Mouse (Mus musculus) layer of hippocampus, adult 11-12 months (tissue): Measurements from ENCODE around the gene Rbks.
"Not testable (repeated sequence)": the region's sequence is repeated elsewhere in the genome, so short reads cannot be mapped to it uniquely, and the experiment has no call there.

Experiments used
- DNase-seq: peaks from one replicate; pipeline ENCODE4 v3.0.0; 2022; ENCODE audit warnings: low spot score

Rbks gene

DNA sequence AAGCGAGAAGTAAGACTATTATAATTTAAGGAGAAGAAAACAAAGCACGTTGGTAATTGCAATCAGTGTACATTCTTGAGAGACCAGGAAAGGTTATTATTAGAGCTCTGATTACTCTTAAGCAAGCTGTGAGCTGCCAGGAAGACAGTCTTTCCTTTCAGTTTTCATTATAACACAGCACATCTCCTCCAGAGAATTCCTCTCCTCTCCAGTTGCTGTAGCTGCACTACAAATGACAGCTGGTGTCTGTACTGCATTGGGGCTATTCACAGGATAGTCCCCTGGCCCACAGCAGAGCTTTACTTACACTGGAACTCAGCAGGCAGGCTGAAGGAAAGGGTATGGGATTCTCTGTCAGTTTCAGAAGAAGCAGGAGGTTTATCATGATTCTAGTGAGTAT, 24.0 kb downstream of the Rbks start:
- no peak for DNase-seq

DNA sequence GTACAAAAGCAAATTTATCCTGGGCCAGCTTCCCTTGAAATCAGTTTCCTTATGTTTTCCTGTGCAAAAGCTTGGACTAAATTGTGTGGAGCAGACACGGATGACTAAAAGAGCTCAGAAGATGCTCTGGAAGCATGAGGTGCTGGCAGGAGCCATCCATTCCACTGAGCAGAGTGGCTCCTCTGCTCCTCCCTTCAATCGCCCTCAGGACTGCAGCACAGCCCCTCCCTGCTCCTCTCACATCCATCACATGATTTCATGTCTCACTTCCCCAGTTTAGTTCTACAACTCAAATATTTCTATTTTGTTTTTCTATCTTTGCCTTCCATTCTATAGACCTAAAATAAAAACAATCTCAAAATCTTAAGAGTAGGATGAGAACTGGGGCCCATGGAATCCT, 26.3 kb downstream of the Rbks start:
- DNase-seq, result no peak

DNA sequence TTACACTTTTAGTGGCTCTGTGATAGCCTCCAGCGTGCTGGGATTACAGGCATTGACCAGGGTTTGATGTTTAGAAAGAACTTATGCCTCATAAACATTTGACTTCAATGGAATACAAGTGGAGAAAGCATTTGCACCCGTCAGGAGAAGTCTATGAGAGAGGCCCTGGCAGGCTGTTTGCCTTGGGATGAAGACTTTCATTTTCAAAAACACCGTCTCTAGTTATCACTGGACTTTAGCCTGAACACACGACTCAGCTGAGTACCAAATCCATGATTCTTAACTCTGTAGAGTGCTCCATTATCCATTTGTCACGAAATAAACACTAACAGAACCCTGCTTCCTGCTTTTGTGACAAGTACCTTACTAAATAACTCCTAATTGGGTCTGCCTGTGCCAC, 27.4 kb downstream of the Rbks start:
- DNase-seq, result no peak

DNA sequence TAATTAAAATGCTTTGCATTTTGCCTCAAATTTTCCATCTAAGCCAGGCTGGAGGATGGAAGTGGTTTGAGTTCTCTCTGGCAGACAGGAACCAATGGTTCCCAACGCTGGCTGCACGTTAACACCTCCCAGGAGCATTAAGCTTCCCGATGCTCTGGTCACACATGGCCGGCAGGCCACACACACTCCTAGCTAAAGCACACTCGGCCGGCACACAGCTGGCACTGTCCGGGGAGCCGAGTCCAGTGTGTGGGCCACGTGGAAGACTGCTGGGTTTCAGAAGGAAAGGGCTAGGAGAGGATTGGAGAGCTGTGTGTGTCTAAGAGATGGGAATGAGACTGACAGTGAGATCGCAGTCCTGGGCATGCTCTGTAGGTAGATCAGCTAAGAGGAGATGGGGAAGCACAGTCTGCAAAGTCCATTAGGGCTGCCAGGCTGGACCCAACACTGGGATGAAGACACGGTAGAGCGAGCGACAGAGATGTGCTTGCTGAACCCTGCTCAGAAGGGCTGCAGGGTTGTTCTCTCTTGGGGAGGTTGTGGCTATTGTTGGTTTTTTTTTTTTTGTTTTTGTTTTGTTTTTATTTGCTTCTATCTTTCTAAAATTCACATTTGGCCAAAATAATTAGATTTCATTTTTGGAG, 29.0 kb downstream of the Rbks start:
- DNase-seq, result no peak

DNA sequence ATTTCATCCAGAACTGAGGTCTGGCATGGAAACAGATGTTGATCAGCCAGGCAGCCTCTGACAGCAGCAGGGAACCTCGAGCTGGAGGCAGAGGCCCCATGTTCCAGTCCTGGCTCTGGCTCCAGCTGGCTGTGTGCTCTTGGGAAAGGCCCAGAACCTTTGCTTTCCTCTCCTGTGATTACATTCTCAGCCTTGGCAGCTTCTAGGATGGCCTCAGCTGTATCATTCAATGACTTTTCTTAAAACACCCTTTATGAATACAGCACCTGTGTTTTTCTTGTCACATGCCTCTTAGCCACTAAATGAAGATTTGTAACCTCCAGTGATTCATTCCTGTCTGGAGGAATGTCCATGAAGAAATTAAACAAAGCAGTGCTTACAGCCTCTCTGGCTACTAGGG, 31.3 kb downstream of the Rbks start:
- DNase-seq, result no peak

DNA sequence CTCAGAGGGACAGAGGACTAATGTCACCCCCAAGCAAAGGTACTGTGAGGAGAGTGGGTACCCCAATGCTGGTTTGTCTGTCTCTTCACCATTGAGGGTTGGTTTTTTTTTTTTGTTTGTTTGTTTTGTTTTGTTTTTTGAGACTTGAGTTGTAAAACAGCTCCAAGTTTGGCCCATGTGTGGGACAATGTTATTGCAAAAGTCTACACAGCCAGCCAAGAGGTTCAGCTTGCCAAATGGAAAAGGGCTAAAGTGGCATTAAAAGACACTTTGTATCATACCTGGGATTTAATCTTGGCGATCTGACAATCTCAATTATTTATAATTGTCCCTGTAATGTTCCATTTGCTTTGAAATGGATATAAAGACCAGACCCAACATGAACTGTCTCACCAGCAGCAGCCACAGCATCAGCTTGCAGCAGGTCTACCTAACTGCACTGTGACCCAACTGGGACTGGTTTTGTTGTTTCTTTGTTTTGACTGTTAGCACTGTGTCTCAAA, 41.7 kb downstream of the Rbks start:
- no peak for DNase-seq

DNA sequence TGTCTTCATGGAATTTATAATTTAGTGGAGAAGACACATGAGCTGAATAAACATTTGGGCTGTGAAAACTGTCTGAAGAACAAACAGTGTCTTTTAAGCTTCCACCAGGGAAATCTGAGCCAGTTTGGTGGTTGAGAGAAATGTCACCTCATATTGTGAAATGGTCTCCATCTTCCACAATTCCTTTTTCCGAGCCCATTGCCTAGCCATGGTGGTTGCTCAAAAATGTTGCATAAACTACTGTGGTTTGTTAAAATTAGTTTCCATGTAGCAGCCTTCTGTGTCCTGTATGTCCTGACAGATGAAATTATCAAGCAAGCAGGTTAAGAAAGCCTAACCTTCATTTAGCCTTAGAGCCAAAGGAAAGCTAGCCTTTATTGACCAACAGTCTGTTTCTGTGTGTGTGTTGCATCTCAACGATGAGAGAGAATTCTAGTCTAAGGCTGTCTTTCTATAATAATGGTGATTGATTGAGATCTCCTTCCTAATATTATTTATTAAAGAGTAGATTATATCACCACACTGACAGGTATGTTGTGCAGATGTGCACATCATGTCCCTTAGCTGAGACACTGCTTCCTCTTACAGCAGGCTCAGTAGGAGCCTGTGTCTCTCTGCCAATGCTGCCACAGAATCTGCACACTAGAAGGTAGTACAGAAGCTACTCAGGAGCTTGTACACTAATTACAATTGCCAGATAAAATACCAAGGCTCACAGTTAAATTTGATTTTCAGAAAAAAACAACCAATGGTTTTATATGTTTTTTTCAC, 46.7 kb downstream of the Rbks start:
- DNase-seq, result no peak

DNA sequence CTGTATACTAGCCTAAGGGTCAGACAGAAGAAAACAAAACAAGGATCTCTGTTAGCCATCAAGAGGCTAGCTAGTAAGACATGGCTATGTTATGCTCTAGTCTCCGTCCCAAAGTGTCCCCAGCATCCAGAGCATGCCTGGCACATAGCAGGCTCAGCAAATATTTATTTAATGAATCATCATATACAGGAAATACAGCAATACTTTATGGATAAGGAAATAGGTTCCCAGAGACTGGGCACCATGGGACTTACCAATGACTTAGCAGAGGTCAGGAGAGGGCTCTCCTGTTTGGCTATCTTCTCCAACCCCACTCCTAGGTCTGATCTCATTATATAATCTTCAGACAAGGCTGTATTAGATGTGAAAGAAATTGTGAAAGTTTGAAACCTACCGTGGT, 50.1 kb downstream of the Rbks start:
- no peak for DNase-seq

DNA sequence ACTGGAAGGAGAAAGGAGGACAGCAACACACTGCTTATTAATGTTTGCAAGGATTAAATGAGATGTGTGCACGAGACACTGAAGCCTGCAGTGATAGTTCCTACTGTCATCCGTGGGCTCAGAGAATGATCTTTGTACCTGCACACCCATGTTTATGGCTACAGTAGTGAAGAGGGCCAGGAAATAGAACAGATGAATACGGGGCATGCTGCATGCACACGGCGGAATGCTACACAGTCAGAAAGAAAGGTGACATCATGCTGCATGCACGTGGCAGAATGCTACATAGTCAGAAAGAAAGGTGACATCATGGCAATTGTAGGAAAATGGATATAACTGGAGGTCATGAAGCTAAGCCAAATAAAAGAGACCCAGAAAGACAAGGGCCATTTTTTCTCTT, 50.9 kb downstream of the Rbks start:
- no peak for DNase-seq

DNA sequence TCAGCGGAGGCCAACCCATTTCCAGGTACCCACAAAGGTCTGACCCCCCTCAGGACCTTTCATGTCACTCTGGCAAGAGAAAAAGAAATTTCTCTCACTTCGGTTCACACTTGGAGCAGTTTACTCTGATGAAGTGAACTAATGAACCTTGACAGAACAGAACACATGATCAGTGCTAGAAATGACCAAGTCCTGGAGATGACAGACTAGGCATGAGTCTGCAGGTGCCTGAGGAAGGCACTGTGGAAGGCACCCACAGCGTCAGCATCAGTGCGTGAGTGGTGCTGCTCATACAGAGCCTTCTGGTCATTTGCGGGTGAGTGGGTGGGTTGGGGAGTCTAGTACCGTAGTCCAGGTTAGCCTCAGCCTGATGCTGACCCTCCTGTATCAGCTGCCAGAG, 51.6 kb downstream of the Rbks start:
- no peak for DNase-seq

DNA sequence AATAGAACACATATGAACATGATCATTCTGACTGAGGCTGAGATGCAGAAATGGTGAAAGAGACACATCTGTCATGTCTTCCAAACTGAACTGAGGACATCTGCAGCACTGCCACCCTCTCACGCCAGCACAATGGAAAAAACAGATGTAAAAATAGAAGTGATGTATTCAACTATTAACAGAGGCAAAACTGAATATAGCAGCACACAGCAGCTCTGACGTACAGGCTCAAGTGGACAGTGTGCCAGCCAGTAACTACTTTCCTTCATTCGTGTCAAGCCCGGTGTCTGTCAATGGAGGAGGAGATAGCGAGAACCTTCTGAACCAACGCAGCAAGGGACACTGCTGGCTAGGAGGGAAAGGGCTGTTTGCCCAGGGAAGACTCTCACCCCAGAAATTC, 52.6 kb downstream of the Rbks start:
- DNase-seq, result no peak

DNA sequence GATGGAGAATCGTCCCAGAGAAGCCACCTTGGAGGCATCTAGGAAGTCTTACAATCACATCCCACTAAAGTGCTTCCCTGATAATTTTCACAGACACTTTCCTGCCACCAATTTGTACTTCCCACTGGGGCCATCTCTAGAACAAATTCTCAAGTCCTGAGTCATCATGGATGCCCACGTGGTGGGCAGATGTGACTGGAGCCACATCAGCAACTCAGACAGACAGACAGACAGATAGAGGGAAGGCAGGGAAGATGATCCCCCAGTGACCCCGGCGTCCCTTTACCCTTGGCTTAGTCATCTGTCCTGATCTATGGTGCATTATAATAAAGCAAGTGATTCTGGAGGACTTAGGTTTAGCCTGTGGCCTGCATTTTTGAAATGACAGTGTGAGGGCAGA, 53.2 kb downstream of the Rbks start:
- DNase-seq, result no peak

DNA sequence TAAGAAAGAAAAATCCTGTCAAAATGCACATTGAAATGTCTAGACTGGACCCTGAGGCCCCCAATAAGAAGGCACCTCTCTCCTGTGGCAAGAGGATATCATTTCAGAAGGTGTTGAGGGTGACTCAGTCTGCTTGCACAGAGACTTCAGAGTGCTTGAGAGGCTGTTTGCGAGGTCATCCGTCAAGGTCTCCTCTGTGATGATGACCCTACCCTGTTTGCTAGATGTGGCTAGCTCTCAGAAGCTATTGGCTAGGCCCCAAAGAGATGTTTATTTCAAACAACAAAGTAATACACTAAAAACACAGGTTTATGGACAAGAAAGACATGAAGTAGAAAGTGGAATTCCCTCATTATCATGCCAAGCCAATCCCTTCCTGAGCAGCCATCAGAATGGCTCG, 55.1 kb downstream of the Rbks start:
- DNase-seq, result no peak

DNA sequence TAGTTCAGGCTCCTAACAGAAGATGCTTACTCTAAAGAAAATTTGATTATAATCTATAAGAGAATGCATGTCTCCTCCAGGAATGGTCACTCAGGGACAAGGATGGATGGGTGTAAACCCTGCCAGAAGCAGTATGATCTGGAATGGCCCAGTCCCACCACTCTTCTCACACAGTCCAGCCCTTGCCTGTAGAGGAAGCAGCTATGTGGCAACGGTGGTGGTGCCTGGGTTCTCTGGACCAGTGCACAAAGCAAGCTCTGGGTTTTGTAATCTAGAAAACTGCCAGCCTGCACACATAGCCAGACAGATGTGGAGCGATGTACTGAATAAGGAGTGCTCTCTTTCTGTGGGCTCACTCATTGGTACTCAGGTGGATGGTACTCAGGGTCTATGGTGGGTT, 56.9 kb downstream of the Rbks start:
- no peak for DNase-seq

DNA sequence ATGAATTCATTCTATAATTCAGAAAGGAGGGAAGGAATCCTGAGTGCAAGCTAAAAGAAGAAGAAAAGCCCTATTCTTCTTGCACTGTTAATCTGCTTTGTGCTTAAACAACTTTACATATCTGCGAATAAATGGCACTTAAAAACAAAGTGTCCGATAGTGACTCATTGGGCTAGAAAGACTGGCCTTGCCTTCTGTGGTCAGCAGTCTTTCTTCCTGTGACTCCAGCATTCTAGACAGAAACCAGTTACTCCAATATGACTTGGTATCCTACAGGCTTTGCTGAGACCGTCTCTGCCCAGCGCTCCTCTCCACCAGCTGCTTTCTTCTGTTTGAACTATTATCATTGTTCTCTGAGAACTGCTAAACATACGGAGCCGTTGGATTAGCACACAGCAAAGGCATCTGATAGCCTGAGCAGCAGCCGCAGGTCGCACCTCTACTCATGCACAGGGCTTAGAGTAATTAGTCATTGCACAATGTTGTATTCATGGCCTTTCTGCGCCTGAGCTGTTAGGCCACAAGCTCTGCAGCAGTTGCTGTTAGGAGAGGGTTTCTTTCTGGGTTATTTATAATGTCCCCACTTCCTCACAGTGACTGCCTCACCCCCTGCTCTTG, 60.7 kb downstream of the Rbks start:
- DNase-seq, result no peak

DNA sequence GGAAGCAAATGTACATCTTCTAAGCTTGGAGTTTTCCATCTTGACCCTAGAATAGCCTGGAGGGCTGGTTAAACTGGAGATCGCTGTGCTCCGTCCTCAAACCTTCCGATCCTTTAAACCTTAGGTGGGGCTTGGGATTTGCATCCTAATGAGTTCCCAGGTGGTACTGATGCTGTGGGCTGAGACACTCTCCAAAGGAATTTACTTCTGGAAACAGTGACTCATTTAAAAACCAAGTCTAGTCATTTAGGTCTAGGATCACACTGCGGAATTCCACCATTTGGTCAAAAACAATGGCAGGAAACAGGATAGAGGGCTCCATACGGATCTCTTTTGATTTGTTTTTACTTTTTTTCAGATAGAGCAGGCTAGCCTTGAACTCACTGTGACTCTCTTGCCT, 62.7 kb downstream of the Rbks start:
- DNase-seq, result no peak

DNA sequence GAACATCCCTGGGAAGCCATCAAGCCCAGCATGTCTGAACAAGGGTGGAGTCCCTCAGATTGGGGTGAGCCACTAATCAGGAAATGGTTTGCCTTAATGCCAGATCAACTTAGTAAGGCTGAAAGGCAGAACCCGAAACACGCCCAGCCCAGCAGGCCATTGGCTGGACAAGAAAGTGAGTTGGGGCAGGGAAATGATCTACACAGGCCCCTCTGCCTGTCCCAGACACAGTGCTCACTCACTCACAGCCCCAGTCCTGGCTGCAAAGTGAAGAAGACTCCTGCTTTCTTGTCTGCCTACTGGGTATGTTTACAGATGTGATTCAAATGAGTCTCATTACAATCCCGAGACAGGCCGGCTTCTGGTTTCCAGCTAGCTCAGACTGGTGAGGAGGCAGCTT, 63.3 kb downstream of the Rbks start:
- no peak for DNase-seq

DNA sequence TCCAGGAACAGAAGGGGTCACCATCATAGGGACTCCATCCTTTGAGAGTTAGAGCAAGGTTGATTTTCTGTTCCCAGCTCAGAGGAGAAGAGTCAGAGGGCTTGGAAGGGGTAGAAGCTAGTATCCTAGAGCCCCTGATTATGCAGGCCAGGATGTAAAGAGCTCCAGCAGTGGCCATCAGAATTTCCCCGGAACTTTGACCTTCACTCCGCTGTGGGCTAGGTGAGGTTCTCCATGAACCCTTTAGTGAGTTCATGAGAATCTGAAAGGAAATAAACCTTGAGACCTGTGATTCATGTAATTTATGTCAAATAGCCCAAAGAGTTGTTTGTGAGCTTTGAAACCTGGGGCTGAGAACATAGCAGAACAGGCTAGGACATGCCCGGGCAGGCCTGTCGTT, 66.3 kb downstream of the Rbks start:
- DNase-seq, result not testable (repeated sequence)

DNA sequence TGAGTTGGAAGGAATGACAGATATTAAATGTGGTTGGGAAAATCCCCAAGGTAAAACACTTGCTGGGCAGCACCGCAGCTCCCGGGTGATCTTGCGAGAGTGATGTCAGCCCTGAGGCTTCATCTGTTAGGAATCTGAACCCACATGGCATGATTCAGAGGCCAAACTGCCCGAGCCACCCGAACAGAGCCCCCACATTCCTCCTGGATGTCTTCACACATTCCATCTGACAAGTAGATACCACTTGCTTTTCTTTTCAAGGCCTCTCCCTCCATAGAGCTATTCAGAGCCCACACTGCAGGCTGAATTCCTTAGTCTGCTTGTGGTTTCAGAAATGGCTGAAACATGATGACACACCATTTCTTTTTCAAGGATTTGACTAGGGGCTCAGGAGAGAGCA, 67.4 kb downstream of the Rbks start:
- DNase-seq, result no peak

DNA sequence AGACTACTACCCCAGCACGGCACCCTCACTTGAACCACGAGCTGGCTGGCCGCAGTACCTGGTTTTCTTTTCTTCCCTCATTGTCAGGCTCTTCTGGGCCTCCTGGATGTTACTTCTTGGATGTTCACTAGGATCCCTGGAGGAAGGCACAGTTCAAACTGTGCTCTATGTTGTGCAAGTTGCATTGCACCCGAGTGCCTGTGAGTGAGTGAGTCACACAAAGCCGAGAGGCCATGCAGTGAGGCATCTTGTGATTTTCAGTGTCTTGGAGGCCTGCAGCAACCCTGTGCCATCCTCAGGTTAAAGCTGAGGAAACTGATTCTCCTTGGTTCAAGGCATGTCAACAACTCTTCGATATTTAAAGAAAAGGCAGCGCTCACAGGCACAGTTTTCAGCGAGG, 68.9 kb downstream of the Rbks start:
- no peak for DNase-seq

DNA sequence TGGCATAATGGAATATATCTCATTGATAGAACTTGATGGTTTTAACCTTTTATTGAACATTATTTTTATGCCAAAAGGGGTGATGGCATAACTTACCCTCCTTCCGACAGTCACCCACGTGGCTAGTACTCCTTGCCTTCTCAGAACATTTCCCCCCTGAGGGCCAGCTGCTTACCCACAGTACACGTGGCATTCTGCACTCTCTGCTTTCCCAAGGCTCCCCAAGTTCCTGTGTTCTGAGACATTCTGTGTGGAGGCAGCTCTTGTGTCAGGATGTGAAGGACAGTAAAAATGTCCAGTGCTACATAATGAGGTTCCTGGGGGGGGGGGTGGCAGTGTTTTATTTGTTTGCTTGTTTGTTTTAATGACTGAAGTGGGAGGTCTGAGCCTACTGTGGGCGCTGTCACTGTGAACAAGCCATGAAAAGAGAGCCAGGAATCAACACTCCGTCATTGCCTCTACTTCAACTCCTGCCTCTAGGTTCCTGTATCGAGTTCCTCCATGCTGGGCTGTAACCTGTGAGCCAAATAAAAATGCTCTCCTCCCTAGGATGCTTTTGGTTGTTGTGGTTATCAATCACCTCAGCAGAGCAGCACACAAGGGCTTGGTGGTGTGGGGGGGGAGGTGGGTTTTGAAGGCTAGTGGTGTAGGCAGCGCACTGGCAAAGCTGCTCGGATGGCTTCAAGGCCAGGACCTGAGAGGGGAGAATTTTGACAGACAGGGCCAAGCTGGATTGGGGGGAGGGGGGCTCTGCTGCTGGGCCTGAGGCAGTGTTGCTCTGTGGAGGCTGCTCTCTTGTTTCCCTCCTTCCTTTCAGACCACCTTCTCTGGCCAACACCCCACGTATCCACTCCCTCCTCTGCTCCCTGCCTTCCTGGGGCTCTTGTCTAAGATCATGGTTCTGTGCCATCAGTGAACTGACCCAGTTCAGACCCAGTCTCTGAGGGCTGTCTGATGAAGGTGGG, 69.6 kb downstream of the Rbks start:
- DNase-seq, result no peak

DNA sequence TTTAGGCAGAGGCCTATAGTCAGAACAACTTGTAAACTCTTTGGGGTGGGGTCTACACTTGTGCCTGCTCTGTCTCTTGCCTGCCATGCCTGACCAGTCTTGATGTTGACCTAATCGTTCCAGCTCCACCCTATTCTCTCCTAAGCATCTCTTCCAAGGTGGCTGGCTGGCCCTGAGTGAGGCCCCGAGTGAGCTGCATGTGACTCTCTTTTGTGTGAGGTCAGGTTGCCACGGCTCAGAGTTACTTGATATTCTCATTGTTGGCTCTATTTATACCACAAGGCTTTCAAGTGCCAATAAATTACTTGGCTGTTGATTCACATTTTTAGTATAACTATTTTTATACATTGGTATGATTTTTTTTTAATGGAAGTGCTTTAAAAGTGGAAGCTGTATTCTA, 70.3 kb downstream of the Rbks start:
- DNase-seq, result no peak
